Mouse (Mus musculus) erythroblast, embryonic 14.5 days (primary cell): ENCODE measurements around the gene Pdk2. TPM values are rescaled to one million over a fixed set of nuclear protein-coding genes. Genes with fewer than 3 reads are reported as not detected.

Source experiments
- H3K27me3 ChIP-seq: 2 replicates; pipeline ENCODE4 v1.6.1; 2012; ENCODE audit warnings: inconsistent platforms; ENCODE audit not compliant: control insufficient read depth
- H3K36me3 ChIP-seq: 2 replicates; pipeline ENCODE4 v1.6.1; 2012; ENCODE audit warnings: mild to moderate bottlenecking, inconsistent platforms; ENCODE audit not compliant: control insufficient read depth
- H3K4me1 ChIP-seq: 2 replicates; pipeline ENCODE4 v1.6.1; 2012; ENCODE audit warnings: inconsistent platforms; ENCODE audit not compliant: control insufficient read depth
- H3K4me3 ChIP-seq: replicated peaks from 2 replicates; pipeline ENCODE3; 2012; ENCODE audit warnings: moderate library complexity, mild to moderate bottlenecking, inconsistent platforms
- H3K9me3 ChIP-seq: 2 replicates; pipeline ENCODE4 v1.6.1; 2012; ENCODE audit warnings: low read length, inconsistent platforms, mixed read lengths; ENCODE audit not compliant: control insufficient read depth
- GATA1 ChIP-seq: IDR thresholded peaks from 2 replicates; pipeline ENCODE4 v1.6.1; 2012; ENCODE audit warnings: low read length, inconsistent platforms, mixed read lengths
- TAL1 ChIP-seq: IDR thresholded peaks from 3 replicates; pipeline ENCODE4 v1.6.1; 2012; ENCODE audit warnings: low read length, inconsistent platforms, mixed read lengths
- polyA plus RNA-seq: library from polyadenylated mRNA; stranded (reverse); fragments of >175 nt; gene quantifications from 2 replicates; pipeline ENCODE4 v1.2.3, GENCODE M21; 2012

The Pdk2 gene
- polyA plus RNA-seq, 1 experiment, result 4.0 TPM

GRCm38 (mm10) chr11:95002705-95003104, 38.4 kb downstream of the Pdk2 start:
- no peak overlapping the region for H3K4me3 ChIP-seq
- H3K36me3 ChIP-seq, result peaks cover 90% of the 10 kb centered on the region
- no peaks in the 10 kb centered on the region for H3K9me3 ChIP-seq
- no peaks in the 10 kb centered on the region for H3K27me3 ChIP-seq
- H3K4me1 ChIP-seq, result peaks cover 100% of the 10 kb centered on the region
- TF ChIP-seq TAL1 (no peak), GATA1 (no peak)

- Histone ChIP-seq H3K36me3 (peaks cover 94% of the 10 kb centered on the region), H3K9me3 (no peaks in the 10 kb centered on the region), H3K4me1 (peaks cover 100% of the 10 kb centered on the region), H3K27me3 (no peaks in the 10 kb centered on the region), H3K4me3 (no peak overlapping the region)
- TF ChIP-seq GATA1 (no peak), TAL1 (no peak)
Measured at GRCm38 (mm10) chr11:95001584-95002347, 39.4 kb downstream of the Pdk2 start.

- TF ChIP-seq GATA1 (peak; percentile 94), TAL1 (no peak)
- Histone ChIP-seq H3K9me3 (no peaks in the 10 kb centered on the region), H3K36me3 (peaks cover 100% of the 10 kb centered on the region), H3K27me3 (no peaks in the 10 kb centered on the region), H3K4me1 (peaks cover 100% of the 10 kb centered on the region), H3K4me3 (peak overlapping the region; percentile 40)
Measured at GRCm38 (mm10) chr11:95001058-95001457, 40.1 kb downstream of the Pdk2 start.

GRCm38 (mm10) chr11:95000548-95000947, 40.6 kb downstream of the Pdk2 start:
- H3K4me3 ChIP-seq, result peak overlapping the region; percentile 40
- no peak for TF ChIP-seq TAL1
- TF ChIP-seq GATA1, result no peak

GRCm38 (mm10) chr11:95000128-95000527, 41.0 kb downstream of the Pdk2 start:
- no peaks in the 10 kb centered on the region for H3K9me3 ChIP-seq
- no peak overlapping the region for H3K4me3 ChIP-seq
- H3K36me3 ChIP-seq, result peaks cover 100% of the 10 kb centered on the region
- no peak for TF ChIP-seq GATA1
- TF ChIP-seq TAL1, result no peak
- H3K4me1 ChIP-seq, result peaks cover 100% of the 10 kb centered on the region
- H3K27me3 ChIP-seq, result no peaks in the 10 kb centered on the region

More at GRCm38 (mm10) chr11:95000548-95000947, 40.6 kb downstream of the Pdk2 start:
- Histone ChIP-seq H3K36me3 (peaks cover 100% of the 10 kb centered on the region), H3K27me3 (no peaks in the 10 kb centered on the region), H3K4me1 (peaks cover 100% of the 10 kb centered on the region), H3K9me3 (no peaks in the 10 kb centered on the region)

- peaks cover 100% of the 10 kb centered on the region for H3K36me3 ChIP-seq
- peaks cover 100% of the 10 kb centered on the region for H3K4me1 ChIP-seq
Measured at GRCm38 (mm10) chr11:94998041-94998531, 43.1 kb downstream of the Pdk2 start.

GRCm38 (mm10) chr11:94997596-94997995, 43.6 kb downstream of the Pdk2 start:
- H3K4me3 ChIP-seq, result peak overlapping the region; percentile 67
- peaks cover 99% of the 10 kb centered on the region for H3K36me3 ChIP-seq
- H3K4me1 ChIP-seq, result peaks cover 100% of the 10 kb centered on the region
- H3K9me3 ChIP-seq, result no peaks in the 10 kb centered on the region
- TF ChIP-seq TAL1 (peak; percentile 55), GATA1 (peak; percentile 86)
- no peaks in the 10 kb centered on the region; the same call in 1 of the 2 replicates for H3K27me3 ChIP-seq

More at GRCm38 (mm10) chr11:94998041-94998531, 43.1 kb downstream of the Pdk2 start:
- Histone ChIP-seq H3K9me3 (no peaks in the 10 kb centered on the region), H3K27me3 (no peaks in the 10 kb centered on the region), H3K4me3 (peak overlapping the region; percentile 67)
- TF ChIP-seq TAL1 (no peak), GATA1 (no peak)

GRCm38 (mm10) chr11:94996984-94997383, 44.2 kb downstream of the Pdk2 start:
- H3K9me3 ChIP-seq, result no peaks in the 10 kb centered on the region
- H3K4me3 ChIP-seq, result peak overlapping the region; percentile 67
- H3K27me3 ChIP-seq, result peaks cover 6% of the 10 kb centered on the region; the same call in 1 of the 2 replicates
- H3K36me3 ChIP-seq, result peaks cover 93% of the 10 kb centered on the region
- no peak for TF ChIP-seq TAL1
- no peak for TF ChIP-seq GATA1
- peaks cover 100% of the 10 kb centered on the region for H3K4me1 ChIP-seq

- Histone ChIP-seq H3K4me3 (peak overlapping the region; percentile 86), H3K36me3 (peaks cover 84% of the 10 kb centered on the region)
- TF ChIP-seq TAL1 (no peak), GATA1 (no peak)
Measured at GRCm38 (mm10) chr11:94996101-94996500, 45.1 kb downstream of the Pdk2 start.

More at GRCm38 (mm10) chr11:94996101-94996500, 45.1 kb downstream of the Pdk2 start:
- Histone ChIP-seq H3K4me1 (peaks cover 98% of the 10 kb centered on the region), H3K27me3 (peaks cover 10% of the 10 kb centered on the region; the same call in 1 of the 2 replicates), H3K9me3 (no peaks in the 10 kb centered on the region)
